Mouse (Mus musculus) adrenal gland, adult 18-20 months (tissue): ENCODE results near the gene Dock2. TPM values are rescaled to one million over a fixed set of nuclear protein-coding genes. Genes with fewer than 3 reads are reported as not detected.

Experiments used
- DNase-seq, 2 experiments: peaks; one replicate each; pipeline ENCODE4 v3.0.0; 2021 to 2022; ENCODE audit warnings: low spot score in 2 of 2
- total RNA-seq, 2 experiments: library from RNA; stranded (reverse); gene quantifications; 1 replicate in 1 of 2; 2 replicates in 1 of 2; pipeline ENCODE4 v1.2.3; 2021

The Dock2 gene
- total RNA-seq, 2 experiments from 2014 or later, result 2.9 to 5.9 TPM

DNA sequence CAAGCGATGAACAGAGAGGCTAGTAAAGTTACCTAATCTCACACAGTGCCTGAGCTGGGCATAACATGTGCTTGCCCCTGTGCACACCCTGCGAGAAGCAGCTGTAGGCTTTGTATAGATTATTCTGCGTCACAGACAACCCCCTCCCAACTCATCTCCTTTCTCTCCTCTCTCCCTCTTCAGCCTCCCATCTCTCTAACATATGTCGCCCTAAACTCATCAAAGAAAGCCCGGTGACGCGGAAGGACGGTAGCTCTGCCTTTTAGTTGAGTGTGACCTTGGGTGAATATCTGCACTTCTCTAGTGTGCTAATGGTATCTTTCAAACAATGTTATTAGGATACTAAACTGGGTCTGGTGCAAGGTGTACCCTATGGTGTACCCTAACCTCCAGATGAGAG is 13.7 kb downstream of the Dock2 start:
- no peak for DNase-seq

DNA sequence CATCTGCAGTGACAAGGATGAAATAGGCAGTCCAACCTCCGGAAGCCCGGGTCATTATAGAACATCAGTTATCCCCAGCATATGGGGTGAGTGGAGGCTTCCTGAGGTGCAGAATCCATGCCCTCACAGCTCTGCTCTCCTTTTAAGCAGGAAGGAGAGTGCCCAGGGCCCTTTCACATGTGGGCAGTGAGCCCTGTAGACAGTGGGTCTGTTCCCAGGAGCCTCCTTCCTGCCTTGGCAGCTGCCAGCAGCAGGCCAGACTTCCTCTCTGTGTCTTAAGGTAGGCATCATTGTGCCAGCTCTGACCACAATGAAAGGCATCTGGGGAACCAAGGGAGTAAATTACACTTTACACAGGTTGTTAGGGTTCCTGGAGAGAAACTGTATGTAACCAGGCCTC is 14.3 kb downstream of the Dock2 start:
- DNase-seq, result no peak

DNA sequence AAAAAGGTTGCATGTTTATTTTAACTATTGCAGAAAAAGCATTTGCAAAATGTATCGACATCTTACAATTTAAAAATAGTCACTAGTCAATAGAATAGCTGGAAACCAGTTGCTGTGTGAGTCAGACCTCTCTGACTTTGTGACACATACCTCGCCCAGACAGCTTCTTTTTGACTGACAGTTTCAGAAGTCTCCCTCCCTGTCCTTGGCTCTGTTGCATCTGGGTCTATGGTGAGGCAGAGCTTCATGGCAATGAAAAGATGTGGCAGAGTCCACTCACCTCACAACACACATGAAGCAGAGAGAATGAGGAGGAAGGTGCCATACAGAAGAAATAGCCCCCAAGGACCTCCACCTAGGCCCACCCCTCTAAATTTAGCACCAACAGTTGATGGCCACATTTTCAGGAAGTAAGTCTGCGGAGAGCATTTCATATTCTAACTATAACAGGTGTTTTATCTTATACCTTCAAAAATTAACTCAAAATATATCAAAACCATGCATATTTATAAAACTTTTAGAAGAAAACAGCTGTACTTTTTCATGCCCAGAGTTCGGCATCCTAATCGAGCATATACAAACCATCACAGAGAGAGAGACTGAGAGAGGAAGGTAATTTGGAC is 19.8 kb downstream of the Dock2 start:
- no peak for DNase-seq

GRCm38 (mm10) chr11:34762570-34763127 is 21.0 kb downstream of the Dock2 start:
- no peak for DNase-seq

GRCm38 (mm10) chr11:34762125-34762524 is 21.6 kb downstream of the Dock2 start:
- DNase-seq, result no peak

DNA sequence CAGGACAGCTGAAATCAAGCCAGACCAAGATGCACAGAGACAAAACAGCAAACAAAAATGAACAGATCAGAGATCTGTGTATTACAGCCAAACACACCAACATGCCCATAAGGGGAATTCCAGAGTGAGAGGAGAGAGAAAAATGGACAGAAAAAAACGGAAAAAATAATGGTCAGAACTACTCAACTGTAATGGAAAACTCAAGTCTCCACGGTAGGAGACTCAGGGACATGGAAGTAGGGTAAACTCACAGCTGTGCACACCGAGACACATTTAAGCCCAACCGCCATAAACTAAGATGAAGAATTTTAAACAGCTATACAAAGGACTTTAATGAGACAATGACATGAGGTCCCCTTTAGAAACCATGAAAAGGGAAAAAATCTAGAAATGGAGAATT is 24.1 kb downstream of the Dock2 start:
- DNase-seq, result no peak

GRCm38 (mm10) chr11:34741081-34741480 is 42.6 kb downstream of the Dock2 start:
- no peak for DNase-seq

GRCm38 (mm10) chr11:34739816-34740215 is 43.9 kb downstream of the Dock2 start:
- no peak for DNase-seq

DNA sequence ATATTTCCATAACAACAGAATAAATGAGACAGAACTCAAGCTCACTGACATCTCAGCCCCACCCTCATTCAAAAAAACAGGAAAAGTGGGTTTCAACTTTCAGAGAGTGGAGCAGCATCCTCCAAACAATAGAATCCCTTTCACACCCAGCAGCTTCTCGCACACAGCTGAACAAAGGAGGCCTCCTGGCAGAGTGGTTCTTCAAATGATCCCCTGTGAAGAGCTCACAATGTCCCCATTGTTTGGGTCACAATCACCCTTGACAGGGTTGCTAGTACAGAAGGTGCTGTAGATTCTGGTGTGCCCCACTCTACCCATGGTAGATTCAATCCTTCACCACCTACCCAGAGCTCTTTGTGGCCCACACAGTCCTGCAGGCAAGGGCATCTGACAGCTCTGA is 44.7 kb downstream of the Dock2 start:
- no peak for DNase-seq

GRCm38 (mm10) chr11:34737193-34737592 is 46.5 kb downstream of the Dock2 start:
- no peak for DNase-seq

- DNase-seq, result no peak
Observed at GRCm38 (mm10) chr11:34734033-34734432, 49.7 kb downstream of the Dock2 start.

DNA sequence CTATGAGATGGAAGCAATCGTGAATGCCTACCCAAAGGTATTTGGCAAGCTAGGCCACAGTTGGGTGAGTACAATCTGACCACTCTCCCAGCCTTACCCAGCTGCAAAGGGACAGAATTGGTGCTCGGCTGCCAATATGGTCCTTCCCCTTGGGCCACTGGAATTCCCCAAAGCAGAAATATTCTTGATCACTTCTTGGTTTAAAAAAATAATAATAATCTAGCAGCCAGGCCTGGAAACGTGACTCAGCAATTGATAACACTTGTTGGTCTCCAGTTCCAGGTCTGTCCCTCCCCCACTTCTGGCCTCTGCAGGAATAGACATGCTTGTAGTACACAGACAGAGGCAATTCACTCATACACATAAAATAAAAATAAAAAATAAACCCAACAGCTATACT is 56.2 kb downstream of the Dock2 start:
- no peak for DNase-seq

DNA sequence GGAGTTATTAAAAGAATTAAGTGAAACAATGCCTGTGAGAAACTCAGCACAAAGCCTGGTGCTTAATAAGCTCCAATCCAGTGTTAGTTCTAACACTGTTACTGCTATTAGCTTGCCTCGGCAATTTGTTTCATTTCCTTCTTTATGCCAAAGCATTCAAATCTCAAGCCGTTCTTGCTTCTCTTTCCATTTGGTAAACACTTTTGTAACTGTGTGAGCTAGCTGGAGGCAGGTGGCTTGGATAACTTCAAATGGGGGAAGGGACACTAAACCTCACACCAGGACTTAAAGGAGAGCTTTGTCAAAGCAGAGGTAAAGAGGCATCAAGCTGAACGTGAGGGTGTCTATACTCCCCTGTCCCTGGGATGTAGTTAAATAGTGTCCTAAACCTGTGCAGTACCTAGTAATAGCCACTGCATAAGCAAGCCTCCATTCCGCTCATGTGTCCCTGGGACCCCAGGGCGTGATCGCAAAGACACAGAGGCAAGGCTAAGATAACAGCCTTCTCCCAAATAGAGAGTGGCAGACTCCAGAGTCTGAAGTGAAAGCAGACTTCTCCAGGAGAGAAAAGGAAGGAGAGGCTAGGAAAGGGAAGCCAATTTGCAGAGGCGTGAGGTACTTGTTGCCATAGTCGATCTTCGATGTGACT is 56.9 kb downstream of the Dock2 start:
- DNase-seq, result no peak

DNA sequence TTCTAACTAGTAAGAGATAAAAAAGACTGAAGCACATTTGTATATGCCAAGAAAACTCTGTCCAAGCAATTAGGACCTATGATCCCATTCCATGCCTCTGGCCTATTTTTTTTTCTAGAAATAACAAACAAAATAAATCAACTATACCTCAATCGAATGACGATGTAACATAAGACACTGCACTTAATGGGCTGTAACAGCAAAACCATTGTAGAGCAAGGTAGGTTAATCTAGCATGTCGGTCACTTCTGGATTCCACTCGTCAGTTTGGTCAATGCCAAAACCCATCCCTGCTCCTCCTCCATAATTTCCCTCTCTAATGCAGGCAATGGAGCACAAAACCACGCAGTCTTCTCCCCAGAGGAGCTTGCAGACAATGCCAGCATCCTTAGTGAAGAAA is 70.3 kb downstream of the Dock2 start:
- no peak for DNase-seq

DNA sequence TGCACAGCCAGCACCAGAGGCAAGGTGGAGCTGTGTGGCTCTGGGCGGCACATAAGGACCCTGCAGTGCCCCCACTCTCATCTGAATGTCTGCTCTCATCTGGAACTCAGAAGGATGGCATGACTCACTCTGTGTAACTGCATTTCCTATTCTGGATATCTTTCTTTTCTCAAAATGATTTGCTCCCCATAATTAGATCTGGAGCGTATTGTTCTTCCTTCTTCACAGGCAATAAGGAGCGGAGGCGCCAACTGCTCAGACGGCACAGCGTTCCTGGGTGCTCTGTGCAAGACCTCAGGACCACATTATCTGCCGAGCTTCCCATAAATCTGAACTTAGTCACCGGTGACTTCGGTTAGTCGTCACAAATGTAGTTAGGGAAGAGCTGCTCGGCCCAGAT is 75.4 kb downstream of the Dock2 start:
- no peak for DNase-seq

GRCm38 (mm10) chr11:34707360-34707759 is 76.3 kb downstream of the Dock2 start:
- no peak for DNase-seq

DNA sequence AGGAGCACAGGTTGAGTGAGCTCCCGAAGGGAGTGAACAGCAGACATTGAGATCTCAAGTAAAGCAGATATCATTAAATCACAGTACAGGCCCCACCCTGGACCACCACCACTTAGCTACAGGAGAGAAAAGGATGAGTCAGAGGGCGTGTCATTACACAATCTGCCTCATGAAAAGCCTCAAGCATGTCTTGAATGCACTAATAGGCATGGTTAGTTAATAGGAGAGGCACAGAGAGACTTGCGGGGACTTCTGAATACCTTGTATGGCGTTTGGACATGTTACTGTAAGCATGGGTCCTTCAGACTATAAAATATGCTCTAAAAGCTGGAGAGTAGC is 78.6 kb downstream of the Dock2 start:
- no peak for DNase-seq

GRCm38 (mm10) chr11:34704384-34705107 is 79.1 kb downstream of the Dock2 start:
- no peak for DNase-seq

- DNase-seq, result no peak
Observed at GRCm38 (mm10) chr11:34703851-34704250, 79.8 kb downstream of the Dock2 start.

- DNase-seq, result no peak
Observed at GRCm38 (mm10) chr11:34681790-34682189, 101.9 kb downstream of the Dock2 start.

GRCm38 (mm10) chr11:34544631-34545030 is 239.1 kb downstream of the Dock2 start:
- DNase-seq, result no peak

- no peak for DNase-seq
Observed at GRCm38 (mm10) chr11:34532131-34532530, 251.6 kb downstream of the Dock2 start.
